Mouse (Mus musculus) adipocyte (in vitro differentiated cells): ENCODE measurements around the gene St8sia1.
A peak's percentile ranks its signal among the peaks of the same experiment; 100 is the strongest.
"Not testable (repeated sequence)": the region's sequence is repeated elsewhere in the genome, so short reads cannot be mapped to it uniquely, and the experiment has no call there.

Experiments
- DNase-seq: peaks from one replicate; pipeline ENCODE4 v3.0.0-alpha.2; 2016; ENCODE audit warnings: low spot score

The St8sia1 gene

GRCm38 (mm10) chr6:142964076-142964530 lies at the start of gene St8sia1:
Gene St8sia1 (minus strand): TSS chr6:142964452.
- no peak for DNase-seq

- DNase-seq: no peak
These were observed 48.4 kb upstream of the St8sia1 start for GRCm38 (mm10) chr6:143012513-143013215.

- no peak for DNase-seq
These were observed 44.6 kb upstream of the St8sia1 start for GRCm38 (mm10) chr6:143008865-143009264.

GRCm38 (mm10) chr6:143005209-143005608 lies 41.0 kb upstream of the St8sia1 start:
- DNase-seq: not testable (repeated sequence)

GRCm38 (mm10) chr6:143004801-143005200 lies 40.5 kb upstream of the St8sia1 start:
- DNase-seq: no peak

- DNase-seq: peak; percentile 94
These were observed 34.2 kb upstream of the St8sia1 start for GRCm38 (mm10) chr6:142998221-142998999.

- DNase-seq: no peak
These were observed 32.6 kb upstream of the St8sia1 start for GRCm38 (mm10) chr6:142996887-142997286.

GRCm38 (mm10) chr6:142995567-142995966 lies 31.3 kb upstream of the St8sia1 start:
- DNase-seq: peak; percentile 91

- no peak for DNase-seq
These were observed 30.6 kb upstream of the St8sia1 start for GRCm38 (mm10) chr6:142994821-142995220.

- no peak for DNase-seq
These were observed 29.8 kb upstream of the St8sia1 start for GRCm38 (mm10) chr6:142993705-142994698.

- DNase-seq: no peak
These were observed 28.7 kb upstream of the St8sia1 start for GRCm38 (mm10) chr6:142992971-142993370.

- no peak for DNase-seq
These were observed 27.8 kb upstream of the St8sia1 start for GRCm38 (mm10) chr6:142992099-142992498.

- DNase-seq: no peak
These were observed 27.3 kb upstream of the St8sia1 start for GRCm38 (mm10) chr6:142991391-142992059.

- DNase-seq: no peak
These were observed 26.3 kb upstream of the St8sia1 start for GRCm38 (mm10) chr6:142990516-142990915.

- DNase-seq: no peak
These were observed 25.2 kb upstream of the St8sia1 start for GRCm38 (mm10) chr6:142989495-142989894.

- DNase-seq: peak; percentile 47
These were observed 24.5 kb upstream of the St8sia1 start for GRCm38 (mm10) chr6:142988753-142989152.

GRCm38 (mm10) chr6:142988231-142988630 lies 24.0 kb upstream of the St8sia1 start:
- no peak for DNase-seq

GRCm38 (mm10) chr6:142987616-142988015 lies 23.4 kb upstream of the St8sia1 start:
- no peak for DNase-seq

- not testable (repeated sequence) for DNase-seq
These were observed 22.5 kb upstream of the St8sia1 start for GRCm38 (mm10) chr6:142986706-142987105.

GRCm38 (mm10) chr6:142985561-142986238 lies 21.4 kb upstream of the St8sia1 start:
- not testable (repeated sequence) for DNase-seq
